Mouse (Mus musculus) gastrocnemius, postnatal 36 days (tissue): ENCODE data around the gene Vmn1r53. TPM values are rescaled to one million over a fixed set of nuclear protein-coding genes. Genes with fewer than 3 reads are reported as not detected.
"Not testable (repeated sequence)": the region's sequence is repeated elsewhere in the genome, so short reads cannot be mapped to it uniquely, and the experiment has no call there.

Experiments
- DNase-seq, 2 experiments: peaks; one replicate each; pipeline ENCODE4 v3.0.0; 2022
- intact Hi-C: fragments of 180-260 bp; cut with DNase I; formaldehyde crosslinking; loops from one replicate; pipeline ENCODE4 v1.15.1; 2025
- long read RNA-seq, 2 experiments: library from polyadenylated mRNA; stranded (forward); transcript quantifications; one replicate each; pipeline ENCODE4 v2.0.0; 2021
- total RNA-seq, 2 experiments: library from RNA; stranded (reverse); gene quantifications; 2 replicates each; pipeline ENCODE4 v1.2.3; 2021

The Vmn1r53 gene
- not detected for total RNA-seq
- long read RNA-seq, experiment 1, result 0 reads
- long read RNA-seq, experiment 2, result 0 reads

DNA sequence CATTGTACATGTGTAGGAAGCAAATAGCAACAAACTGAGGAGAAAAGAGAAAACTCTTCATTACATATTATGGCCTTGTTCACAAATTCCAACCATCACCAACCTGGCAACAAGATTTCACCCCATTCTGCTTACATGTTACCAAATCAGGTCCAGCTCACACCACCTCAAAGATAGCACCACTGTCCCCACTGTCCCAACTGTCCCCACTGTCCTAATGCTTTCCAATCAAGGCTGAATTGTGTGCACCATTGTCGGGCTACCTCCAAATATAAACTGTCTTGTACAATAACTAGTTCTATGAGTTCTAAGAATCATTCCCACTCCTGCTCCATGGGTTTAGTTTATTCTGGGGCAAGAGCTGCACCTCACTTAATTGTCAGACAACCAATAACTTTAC, at the start of gene Vmn1r53:
Gene Vmn1r53 (minus strand): TSS at position 101 of the 400 bp plus-strand sequence.
- intact Hi-C loops, result no loop called here
- DNase-seq, result no peak

DNA sequence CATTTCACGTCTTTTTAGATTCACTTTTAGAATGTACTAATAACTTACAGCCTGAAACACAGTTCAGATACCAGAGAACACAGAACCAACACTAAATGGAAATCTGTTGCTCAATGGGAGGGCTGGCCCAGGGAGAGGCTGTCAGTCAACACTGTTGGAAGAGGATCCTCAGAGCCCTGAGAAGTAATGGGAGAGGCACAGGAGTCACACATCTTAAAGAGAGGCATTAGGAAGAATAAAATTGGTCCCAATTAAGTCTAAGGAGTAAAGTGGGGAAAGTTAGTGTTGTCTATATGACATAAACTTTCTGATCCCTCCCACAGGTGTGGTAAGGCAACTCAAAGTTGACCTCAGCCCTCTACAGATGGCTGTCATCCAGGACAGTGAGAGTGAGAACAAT, 21.8 kb upstream of the Vmn1r53 start, which contains the start of gene Vmn1r54:
Gene Vmn1r54 (plus strand): TSS at position 301 of the 400 bp plus-strand sequence.
- DNase-seq, result no peak
- intact Hi-C loops, result no loop called here

DNA sequence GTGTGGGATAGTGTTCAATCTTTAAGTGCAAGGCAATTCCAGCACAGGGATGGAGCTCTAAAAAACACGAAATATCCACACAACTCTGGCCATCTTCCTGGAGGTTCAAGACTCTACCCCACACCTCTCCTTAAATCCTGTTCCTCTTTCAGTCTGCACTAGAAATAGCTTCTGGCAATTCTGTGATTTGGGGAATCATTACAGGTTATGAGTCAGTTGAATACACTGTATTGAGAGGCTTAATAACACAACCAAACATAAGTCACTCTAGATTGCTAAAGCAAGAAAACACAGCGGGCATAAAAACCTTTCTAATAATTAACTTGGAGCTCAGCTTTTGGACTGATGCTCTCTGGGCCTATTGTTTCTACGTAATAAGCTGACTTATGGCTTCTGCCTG, 19.8 kb upstream of the Vmn1r53 start:
- intact Hi-C loops, result no loop called here
- no peak for DNase-seq

DNA sequence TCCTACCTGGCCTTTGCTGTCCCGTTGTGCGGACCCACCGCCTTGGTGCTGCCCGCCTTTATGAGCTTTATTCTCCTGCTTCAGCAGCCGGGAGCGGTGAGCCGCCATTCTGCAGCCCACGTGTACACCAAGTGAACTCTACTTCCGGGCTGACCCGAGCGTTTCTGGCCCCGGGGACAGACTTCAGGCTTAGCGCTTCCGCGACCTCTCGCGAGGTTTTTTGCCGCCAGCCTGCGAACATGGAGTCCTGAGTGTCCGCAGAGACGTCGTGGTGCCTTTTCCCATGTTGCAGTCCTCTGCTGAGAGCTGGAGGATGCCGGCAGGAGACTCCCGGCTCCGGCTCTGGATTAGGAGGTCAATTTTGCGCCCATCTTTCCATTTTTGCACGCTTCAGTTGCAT, 8.4 kb upstream of the Vmn1r53 start:
- intact Hi-C loops, result no loop called here

DNA sequence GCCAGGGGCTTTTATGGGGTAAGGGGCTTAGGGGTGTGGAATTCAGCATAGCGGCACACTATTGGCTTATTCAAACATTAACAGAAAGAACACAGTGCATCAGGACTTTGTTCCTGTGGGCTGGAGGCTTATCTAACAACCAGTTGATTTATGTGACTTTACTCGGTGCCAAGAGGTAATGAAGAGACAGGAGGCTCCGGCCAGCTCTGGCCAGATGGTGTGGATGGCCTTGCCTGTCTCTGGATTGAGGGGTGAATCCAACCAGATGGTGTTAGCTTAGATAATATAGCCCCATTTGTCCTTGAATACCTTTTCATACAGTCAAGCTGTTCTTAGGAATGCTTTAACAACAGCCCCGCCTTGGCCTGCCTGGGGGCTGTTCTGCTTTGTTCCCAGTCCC, 7.9 kb upstream of the Vmn1r53 start:
- intact Hi-C loops, DNase-seq: not testable (repeated sequence)

More for the DNA sequence above, 8.4 kb upstream of the Vmn1r53 start:
- no peak for DNase-seq

DNA sequence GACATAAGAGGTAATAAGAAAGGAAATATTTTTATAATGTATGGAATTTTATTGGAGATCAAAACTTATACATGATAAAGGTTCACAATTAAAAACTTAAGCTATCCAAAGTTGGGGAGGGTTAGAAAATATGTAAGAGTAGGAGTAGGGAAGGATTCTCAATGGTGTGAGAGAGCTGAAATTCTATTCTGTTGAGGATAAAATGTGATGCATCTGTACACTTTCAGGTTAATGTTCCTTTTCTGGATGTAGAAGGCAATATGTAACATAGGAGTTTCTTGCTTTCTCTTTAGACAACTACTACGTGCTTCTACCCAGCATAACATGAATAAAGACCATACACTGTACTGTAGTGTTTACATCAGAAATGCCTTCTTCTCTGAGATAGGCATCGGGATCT, 21.7 kb downstream of the Vmn1r53 start, which contains the start of gene V1ra8:
Gene V1ra8 (plus strand): TSS at position 301 of the 400 bp plus-strand sequence.
- intact Hi-C loops, DNase-seq: not testable (repeated sequence)

DNA sequence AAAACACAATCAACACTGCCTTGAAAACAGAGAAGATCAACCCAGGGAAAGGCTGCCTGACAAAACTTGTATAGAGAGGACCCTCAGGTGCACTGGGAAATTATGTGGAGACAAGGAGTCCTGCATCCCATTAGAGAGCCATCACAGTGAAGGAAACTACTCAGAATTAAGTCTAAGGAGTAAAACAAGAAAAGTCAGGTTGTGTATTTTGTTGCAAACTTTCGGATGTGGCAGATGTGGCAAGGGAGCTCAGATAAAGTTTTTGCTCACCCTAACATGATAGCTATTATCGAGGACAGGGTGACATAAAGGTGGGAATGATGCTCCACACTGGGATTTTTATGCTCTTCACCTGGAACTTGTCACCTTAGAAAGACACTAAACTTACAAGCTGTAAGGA, 49.7 kb downstream of the Vmn1r53 start, which contains the start of gene Vmn1r52:
Gene Vmn1r52 (plus strand): TSS at position 301 of the 400 bp plus-strand sequence.
- no peak for DNase-seq
- intact Hi-C loops, result no loop called here

Other genes starting within 250 kb of the Vmn1r53 start
- gene Vmn1r47, start 208.3 kb downstream of the Vmn1r53 start, total RNA-seq, result not detected
- not detected for gene Vmn1r48, start 187.6 kb downstream of the Vmn1r53 start, total RNA-seq
- not detected for gene Vmn1r49, start 145.9 kb downstream of the Vmn1r53 start, total RNA-seq
- not detected for gene Vmn1r50, start 123.0 kb downstream of the Vmn1r53 start, total RNA-seq
- gene Vmn1r51, start 101.8 kb downstream of the Vmn1r53 start, total RNA-seq, result not detected
- gene Vmn1r52, start 49.6 kb downstream of the Vmn1r53 start, total RNA-seq, result not detected
- gene V1ra8, start 21.6 kb downstream of the Vmn1r53 start, total RNA-seq, result not detected
- gene Vmn1r54, start 21.9 kb upstream of the Vmn1r53 start, total RNA-seq, result not detected
- gene BC048671, start 76.8 kb upstream of the Vmn1r53 start, total RNA-seq, result not detected
- gene Chst13, start 100.7 kb upstream of the Vmn1r53 start, total RNA-seq, result not detected
- gene Uroc1, start 108.8 kb upstream of the Vmn1r53 start, total RNA-seq, result under 1 TPM in 1 of 2 experiments, not detected in 1; 0.08 TPM
- 10 to 100 TPM; 13.3 to 13.6 TPM for gene Zxdc, start 145.1 kb upstream of the Vmn1r53 start, total RNA-seq
- gene Cfap100, start 204.4 kb upstream of the Vmn1r53 start, total RNA-seq, result under 1 TPM in 1 of 2 experiments, not detected in 1; 0.30 TPM
- 10 to 100 TPM; 36.6 to 38.0 TPM for gene Klf15, start 238.1 kb upstream of the Vmn1r53 start, total RNA-seq